Mouse (Mus musculus) left cerebral cortex, adult 11 months (tissue): Measurements from ENCODE around the gene Adgrg7.

ENCODE experiments used
- DNase-seq: peaks from one replicate; pipeline ENCODE4 v3.0.0; 2022; ENCODE audit warnings: low spot score

Adgrg7 gene

GRCm38 (mm10) chr16:56795481-56796139 lies at the start of gene Adgrg7:
Adgrg7 (minus strand) TSS chr16:56795855.
- DNase-seq: no peak

GRCm38 (mm10) chr16:56842988-56843387 lies 47.3 kb upstream of the Adgrg7 start:
- DNase-seq: no peak

GRCm38 (mm10) chr16:56833312-56833711 lies 37.7 kb upstream of the Adgrg7 start:
- DNase-seq: no peak

- no peak for DNase-seq
Measured at GRCm38 (mm10) chr16:56831986-56832385, 36.3 kb upstream of the Adgrg7 start.

GRCm38 (mm10) chr16:56801370-56802109 lies 5.9 kb upstream of the Adgrg7 start:
- DNase-seq: no peak

- DNase-seq: no peak
Measured at GRCm38 (mm10) chr16:56800946-56801345, 5.3 kb upstream of the Adgrg7 start.

- DNase-seq: peak; percentile 15
Measured at GRCm38 (mm10) chr16:56800469-56800868, 4.8 kb upstream of the Adgrg7 start.

GRCm38 (mm10) chr16:56799541-56800029 lies 3.9 kb upstream of the Adgrg7 start:
- no peak for DNase-seq

GRCm38 (mm10) chr16:56798873-56799272 lies 3.2 kb upstream of the Adgrg7 start:
- DNase-seq: no peak

GRCm38 (mm10) chr16:56794383-56795144 lies 1.1 kb downstream of the Adgrg7 start:
- DNase-seq: no peak

GRCm38 (mm10) chr16:56793778-56794177 lies 1.9 kb downstream of the Adgrg7 start:
- DNase-seq: no peak

GRCm38 (mm10) chr16:56785943-56786342 lies 9.7 kb downstream of the Adgrg7 start:
- DNase-seq: no peak

- peak; percentile 62 for DNase-seq
Measured at GRCm38 (mm10) chr16:56771163-56772105, 24.2 kb downstream of the Adgrg7 start.

GRCm38 (mm10) chr16:56729060-56729459 lies 66.6 kb downstream of the Adgrg7 start:
- DNase-seq: no peak

- no peak for DNase-seq
Measured at GRCm38 (mm10) chr16:56724927-56725326, 70.7 kb downstream of the Adgrg7 start.

GRCm38 (mm10) chr16:56722357-56722756 lies 73.3 kb downstream of the Adgrg7 start:
- DNase-seq: no peak

- no peak for DNase-seq
Measured at GRCm38 (mm10) chr16:56719031-56719430, 76.6 kb downstream of the Adgrg7 start.

- peak; percentile 98 for DNase-seq
Measured at GRCm38 (mm10) chr16:56717224-56718200, 78.1 kb downstream of the Adgrg7 start, which contains the start of gene Tfg. Tfg (minus strand) TSS chr16:56717450.

GRCm38 (mm10) chr16:56716557-56717179 lies 79.0 kb downstream of the Adgrg7 start:
- no peak for DNase-seq

- DNase-seq: no peak
Measured at GRCm38 (mm10) chr16:56715608-56716007, 80.0 kb downstream of the Adgrg7 start.
